15 mouse cellular contexts compared by ENCODE assay signal in genomic region chr1:125084906-125085305, GRCm38 (mm10).
DNase-seq lines count a peak whose midpoint lies in the region.
"Had no signal": no experiment of that assay in that cellular context is flagged by ENCODE, and none has a peak within 500 bp of the region (broad histone marks: within the 10 kb centered on the region; RNA-seq: fewer than 3 reads in every experiment).

No protein-coding gene starts in this region.

- DNase-seq in cerebellum, postnatal 10 days = peak; percentile 68 to 69
- no peak for DNase-seq in cerebellum, adult 8-10 months
- peak; percentile 8 for DNase-seq in kidney, postnatal 10 days
- DNase-seq in kidney, adult 18-20 months = no peak
- peak; percentile 2 for DNase-seq in lung, postnatal 10 days
- DNase-seq in lung, postnatal 4 days = no peak
- DNase-seq: adrenal gland, adult 8-10 months; adrenal gland, postnatal 25 days; cerebellum, adult 11-12 months; cerebellum, postnatal 36 days; embryo, embryonic 11 days; gastrocnemius, postnatal 25 days; heart, adult 18-20 months; heart, postnatal 10 days; heart, postnatal 36 days had no signal

Comparison
In these comparisons a context has a peak if more than half of its experiments do, and no peak if none do; other contexts are left out.
1. DNase-seq: peak in cerebellum, postnatal 10 days (2 of 2), kidney, postnatal 10 days (single experiment) and lung, postnatal 10 days (single experiment); none in cerebellum, adult 8-10 months (single experiment), kidney, adult 18-20 months (single experiment) and lung, postnatal 4 days (0 of 2).